Mouse (Mus musculus): ENCODE results near the gene Nt5c3. TPM values are rescaled to one million over a fixed set of nuclear protein-coding genes. Genes with fewer than 3 reads are reported as not detected.

The Nt5c3 gene
- polyA plus RNA-seq, 1 experiment from 2014 or later: 161 TPM

DNA sequence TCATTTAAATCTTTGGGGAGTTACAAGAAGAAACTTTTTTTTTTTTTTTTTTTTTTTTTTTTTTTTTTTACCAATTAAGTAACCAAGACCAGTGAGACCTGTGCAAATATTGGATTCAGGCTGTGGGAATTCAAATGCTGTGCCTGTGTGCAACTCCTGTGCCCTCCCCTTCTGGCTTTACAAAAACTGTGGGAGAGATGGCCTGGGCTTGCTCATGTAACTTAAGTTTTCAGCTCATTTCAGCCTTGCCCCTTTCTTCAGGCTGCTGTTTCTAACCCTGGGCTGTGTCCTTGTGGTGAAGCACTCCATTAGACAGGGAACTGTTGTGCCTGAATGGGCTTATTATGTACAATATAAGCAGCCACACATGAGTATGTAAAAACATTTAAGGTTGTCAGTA, 90.9 kb downstream of the Nt5c3 start:
- H3K4me3 ChIP-seq (ENCODE audit: low read length): peak overlapping the region; percentile 68
- no peaks in the 10 kb centered on the region for H3K36me3 ChIP-seq (ENCODE audit: control insufficient read depth, insufficient read depth, low read length)
- ATAC-seq: no peak
- H3K9me3 ChIP-seq (ENCODE audit: control insufficient read depth, low read length): no peaks in the 10 kb centered on the region
- H3K4me2 ChIP-seq (ENCODE audit: low read length): peak overlapping the region; percentile 87
- no peak overlapping the region for H3K27ac ChIP-seq (ENCODE audit: low read depth, low read length)
- peaks cover 4% of the 10 kb centered on the region; the same call in 1 of the 2 replicates for H3K4me1 ChIP-seq (ENCODE audit: control insufficient read depth, insufficient read depth, low read depth, low read length)
- H3K9ac ChIP-seq (ENCODE audit: low read depth, low read length): no peak overlapping the region
- H3K27me3 ChIP-seq (replicated peaks; ENCODE audit: control insufficient read depth, insufficient read depth, low read length): no peaks in the 10 kb centered on the region

DNA sequence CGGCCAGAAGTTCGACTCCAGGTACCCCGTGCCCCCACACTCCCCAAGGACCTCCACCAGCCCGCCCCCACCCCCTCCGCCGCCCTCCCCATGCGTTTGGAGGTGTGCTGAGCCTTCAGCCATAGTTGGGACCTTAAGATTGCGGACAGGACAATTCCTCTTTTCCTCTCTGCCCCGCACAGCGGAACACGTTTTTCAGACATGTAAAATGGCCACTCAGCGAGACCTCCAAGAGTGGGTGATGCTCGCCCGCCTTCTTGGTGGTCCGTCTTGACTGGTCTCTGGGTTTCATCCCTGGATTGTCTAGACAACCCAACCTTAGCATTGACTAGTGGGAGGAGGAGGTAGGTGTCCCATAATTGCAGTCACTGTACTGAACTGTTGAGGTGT, 91.3 kb downstream of the Nt5c3 start:
- Histone ChIP-seq H3K9ac (ENCODE audit: low read depth, low read length) (peak overlapping the region; percentile 83), H3K4me2 (ENCODE audit: low read length) (peak overlapping the region; percentile 87), H3K36me3 (ENCODE audit: control insufficient read depth, insufficient read depth, low read length) (no peaks in the 10 kb centered on the region), H3K27ac (ENCODE audit: low read depth, low read length) (no peak overlapping the region; the same call in 1 of the 2 replicates), H3K9me3 (ENCODE audit: control insufficient read depth, low read length) (no peaks in the 10 kb centered on the region), H3K27me3 (replicated peaks; ENCODE audit: control insufficient read depth, insufficient read depth, low read length) (no peaks in the 10 kb centered on the region), H3K4me1 (ENCODE audit: control insufficient read depth, insufficient read depth, low read depth, low read length) (peaks cover 4% of the 10 kb centered on the region; the same call in 1 of the 2 replicates), H3K4me3 (ENCODE audit: low read length) (peak overlapping the region; percentile 68)
- 4% methylated on average over 13 of the region's 15 CpGs for WGBS
- ATAC-seq: no peak; the same call in 1 of the 2 replicates

Other genes starting within 250 kb of the Nt5c3 start
- gene Lsm5, start 219.2 kb downstream of the Nt5c3 start, polyA plus RNA-seq (2015; fragmentation: Nextera tagmentation; extraction: Ambion mirVana): 62.0 and 69.5 TPM in 2 replicates
- gene Avl9, start 209.0 kb downstream of the Nt5c3 start, polyA plus RNA-seq (2015; fragmentation: Nextera tagmentation; extraction: Ambion mirVana): 19.3 and 24.1 TPM in 2 replicates
- gene Kbtbd2, start 126.1 kb downstream of the Nt5c3 start, polyA plus RNA-seq (2015; fragmentation: Nextera tagmentation; extraction: Ambion mirVana): 24.7 and 27.2 TPM in 2 replicates
- gene Fkbp9, start 91.9 kb downstream of the Nt5c3 start, polyA plus RNA-seq (2015; fragmentation: Nextera tagmentation; extraction: Ambion mirVana): 41.8 and 48.3 TPM in 2 replicates
- 0.37 and 0.69 TPM in 2 replicates for gene Vmn1r4, start 83 bp upstream of the Nt5c3 start, polyA plus RNA-seq (2015; fragmentation: Nextera tagmentation; extraction: Ambion mirVana)
- gene Vmn1r5, start 46.3 kb upstream of the Nt5c3 start, polyA plus RNA-seq (2015; fragmentation: Nextera tagmentation; extraction: Ambion mirVana): not detected in 2 replicates
- not detected in 2 replicates for gene Vmn1r6, start 73.3 kb upstream of the Nt5c3 start, polyA plus RNA-seq (2015; fragmentation: Nextera tagmentation; extraction: Ambion mirVana)
- not detected in 2 replicates for gene Vmn1r7, start 101.4 kb upstream of the Nt5c3 start, polyA plus RNA-seq (2015; fragmentation: Nextera tagmentation; extraction: Ambion mirVana)
- gene Vmn1r8, start 108.4 kb upstream of the Nt5c3 start, polyA plus RNA-seq (2015; fragmentation: Nextera tagmentation; extraction: Ambion mirVana): not detected in 2 replicates
- gene Vmn1r9, start 142.9 kb upstream of the Nt5c3 start, polyA plus RNA-seq (2015; fragmentation: Nextera tagmentation; extraction: Ambion mirVana): not detected in 2 replicates
- not detected in 2 replicates for gene Vmn1r10, start 185.5 kb upstream of the Nt5c3 start, polyA plus RNA-seq (2015; fragmentation: Nextera tagmentation; extraction: Ambion mirVana)
- not detected in 2 replicates for gene Vmn1r11, start 209.5 kb upstream of the Nt5c3 start, polyA plus RNA-seq (2015; fragmentation: Nextera tagmentation; extraction: Ambion mirVana)
- gene Vmn1r12, start 233.0 kb upstream of the Nt5c3 start, polyA plus RNA-seq (2015; fragmentation: Nextera tagmentation; extraction: Ambion mirVana): not detected in 2 replicates

Data from hindbrain, embryonic 16.5 days (tissue).